Mouse (Mus musculus): ENCODE measurements around the gene Uba3. TPM values are rescaled to one million over a fixed set of nuclear protein-coding genes. Genes with fewer than 3 reads are reported as not detected.

Uba3 gene
- polyA plus RNA-seq (2017; shearing (Covaris generic)), result 46.3 TPM

GRCm38 (mm10) chr6:97205439-97205885 is at the start of gene Uba3:
TSS of gene Uba3 (minus strand) at chr6:97205647.

GRCm38 (mm10) chr6:97252711-97253221 is 47.3 kb upstream of the Uba3 start, which contains the start of gene Lmod3:
TSS of gene Lmod3 (minus strand) at chr6:97252759.

DNA sequence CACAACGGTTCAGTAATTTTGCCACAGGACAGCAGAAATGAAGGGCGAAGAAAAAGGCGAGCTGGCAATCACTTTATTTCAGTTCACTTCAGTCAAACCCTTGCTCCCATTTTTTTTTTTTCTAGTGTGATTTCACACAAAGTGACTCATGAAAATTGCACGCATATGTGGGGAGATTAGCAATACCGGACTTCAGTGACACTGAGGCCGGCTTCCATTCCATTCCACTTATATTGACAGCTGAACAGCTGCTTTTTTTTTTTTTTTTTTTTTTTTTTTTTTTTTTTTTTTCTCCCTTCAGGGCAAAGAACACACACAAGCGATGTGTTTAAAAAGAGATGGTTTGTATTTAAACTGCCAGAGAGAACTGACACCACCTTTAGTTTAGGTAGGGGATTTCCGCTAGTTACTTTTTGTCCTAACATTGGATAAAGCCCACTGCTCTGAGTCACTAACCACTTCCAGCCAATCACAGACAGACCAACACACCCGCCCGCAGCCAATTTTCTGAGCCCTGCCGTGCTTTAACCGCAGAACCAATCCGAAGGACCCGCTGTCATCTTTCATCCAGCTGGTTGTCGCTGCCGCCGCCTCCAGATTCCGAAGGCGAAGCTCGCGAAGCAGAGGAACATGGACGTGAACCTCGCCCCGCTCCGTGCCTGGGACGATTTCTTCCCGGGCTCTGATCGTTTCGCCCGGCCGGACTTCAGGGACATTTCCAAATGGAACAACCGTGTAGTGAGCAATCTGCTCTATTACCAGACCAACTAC is 4.9 kb upstream of the Uba3 start, which contains the start of gene Arl6ip5:
Arl6ip5 (plus strand) TSS at position 499 of the 771 bp plus-strand sequence.

GRCm38 (mm10) chr6:97178491-97179366 is 26.7 kb downstream of the Uba3 start, which contains the start of gene Tmf1:
TSS of gene Tmf1 (minus strand) at chr6:97179122.

GRCm38 (mm10) chr6:97148383-97149251 is 56.8 kb downstream of the Uba3 start, which contains the start of gene Eogt:
TSS of gene Eogt (minus strand) at chr6:97149182.

Other genes with a start within 250 kb of the Uba3 start
- not detected for gene Fam19a4, start 145.2 kb downstream of the Uba3 start, polyA plus RNA-seq (2017; shearing (Covaris generic))
- gene Eogt, start 56.5 kb downstream of the Uba3 start, polyA plus RNA-seq (2017; shearing (Covaris generic)), result 12.9 TPM
- gene Tmf1, start 26.5 kb downstream of the Uba3 start, polyA plus RNA-seq (2017; shearing (Covaris generic)), result 35.7 TPM
- 217 TPM for gene Arl6ip5, start 5.0 kb upstream of the Uba3 start, polyA plus RNA-seq (2017; shearing (Covaris generic))
- not detected for gene Lmod3, start 47.1 kb upstream of the Uba3 start, polyA plus RNA-seq (2017; shearing (Covaris generic))

Data from CD4-positive, CD25-positive, alpha-beta regulatory T cell (primary cell).